Mouse (Mus musculus) embryonic facial prominence, embryonic 11.5 days (tissue): ENCODE data around the gene Vstm5. TPM values are rescaled to one million over a fixed set of nuclear protein-coding genes. Genes with fewer than 3 reads are reported as not detected.

Experiments
- ATAC-seq: fragments of 200-750 bp; cut with Nextera tagmentation; replicated peaks from 2 replicates; pipeline ENCODE4 v1.8.0; 2017; ENCODE audit warnings: low read depth; ENCODE audit not compliant: insufficient number of reproducible peaks, low FRiP score, low TSS enrichment
- DNase-seq: peaks from one replicate; pipeline ENCODE4 v3.0.0-alpha.2; 2015; ENCODE audit warnings: low spot score
- H3K27ac ChIP-seq: fragments of 300-500 bp; sonication (generic); replicated peaks from 2 replicates; pipeline ENCODE4 v1.5.1; 2014; ENCODE audit warnings: mild to moderate bottlenecking, low read depth, low read length, control low read depth
- H3K27me3 ChIP-seq: fragments of 300-500 bp; sonication (generic); 2 replicates; pipeline ENCODE4 v1.6.1; 2014; ENCODE audit warnings: mild to moderate bottlenecking, low read length, moderate library complexity, mixed read lengths; ENCODE audit not compliant: control insufficient read depth, insufficient read depth
- H3K36me3 ChIP-seq: fragments of 300-500 bp; sonication (generic); replicated peaks from 2 replicates; pipeline ENCODE4 v1.6.1; 2014; ENCODE audit warnings: low read depth, mild to moderate bottlenecking, low read length, moderate library complexity, mixed read lengths; ENCODE audit not compliant: control insufficient read depth, insufficient read depth
- H3K4me1 ChIP-seq: fragments of 300-500 bp; sonication (generic); 2 replicates; pipeline ENCODE4 v1.6.1; 2014; ENCODE audit warnings: low read length, mixed read lengths; ENCODE audit not compliant: control insufficient read depth, insufficient read depth
- H3K4me2 ChIP-seq: fragments of 300-500 bp; sonication (generic); 2 replicates; pipeline ENCODE4 v1.6.1; 2014; ENCODE audit warnings: low read depth, mild to moderate bottlenecking, control low read depth, low read length, moderate library complexity
- H3K4me3 ChIP-seq: fragments of 300-500 bp; sonication (generic); 2 replicates; pipeline ENCODE4 v1.5.1; 2014; ENCODE audit warnings: low read depth, low read length, control low read depth
- H3K9ac ChIP-seq: fragments of 300-500 bp; sonication (generic); replicated peaks from 2 replicates; pipeline ENCODE4 v1.6.1; 2014; ENCODE audit warnings: mild to moderate bottlenecking, control low read depth, low read length
- H3K9me3 ChIP-seq: fragments of 300-500 bp; sonication (generic); replicated peaks from 2 replicates; pipeline ENCODE4 v1.6.1; 2016; ENCODE audit warnings: mild to moderate bottlenecking, low read length, inconsistent platforms, mixed read lengths; ENCODE audit not compliant: control insufficient read depth
- WGBS: fragments of 180-500 bp; shearing (Covaris S2); extraction: QIAGEN DNeasy Blood & Tissue Kit; methylation state at CpG from one replicate; pipeline ENCODE4 v1.1.7; 2014; 5-methylcytosine and 5-hydroxymethylcytosine counted together
- polyA plus RNA-seq: library from polyadenylated mRNA; unstranded; fragments of >200 nt; fragmentation: Nextera tagmentation; extraction: Ambion mirVana; gene quantifications from 2 replicates; pipeline ENCODE4 v1.2.1, GENCODE M21; 2014

Vstm5 gene
- polyA plus RNA-seq, 1 experiment from 2014 or later, result 1.7 TPM

- H3K27ac ChIP-seq, result no peak overlapping the region
- ATAC-seq, result no peak
- H3K27me3 ChIP-seq, result no peaks in the 10 kb centered on the region
- WGBS, result 79% methylated on average over 1 of the region's 1 CpGs
- H3K4me1 ChIP-seq, result no peaks in the 10 kb centered on the region; the same call in 1 of the 2 replicates
- H3K4me3 ChIP-seq, result no peak overlapping the region
- H3K9ac ChIP-seq, result no peak overlapping the region
- H3K4me2 ChIP-seq, result no peak overlapping the region
- no peak for DNase-seq
- no peaks in the 10 kb centered on the region for H3K9me3 ChIP-seq
- H3K36me3 ChIP-seq, result no peaks in the 10 kb centered on the region
Observed at GRCm38 (mm10) chr9:15233604-15234003, 5.2 kb upstream of the Vstm5 start.

- Histone ChIP-seq H3K4me3 (no peak overlapping the region), H3K27me3 (no peaks in the 10 kb centered on the region), H3K9ac (no peak overlapping the region), H3K4me2 (no peak overlapping the region), H3K9me3 (no peaks in the 10 kb centered on the region), H3K27ac (no peak overlapping the region), H3K4me1 (peaks cover 3% of the 10 kb centered on the region; the same call in 1 of the 2 replicates), H3K36me3 (no peaks in the 10 kb centered on the region)
- ATAC-seq, result no peak
- WGBS, result 75% methylated on average over 3 of the region's 3 CpGs
- no peak for DNase-seq
Observed at GRCm38 (mm10) chr9:15235986-15236385, 2.9 kb upstream of the Vstm5 start.

- Histone ChIP-seq H3K36me3 (no peaks in the 10 kb centered on the region), H3K4me2 (no peak overlapping the region), H3K9me3 (no peaks in the 10 kb centered on the region), H3K4me1 (peaks cover 3% of the 10 kb centered on the region; the same call in 1 of the 2 replicates), H3K27me3 (no peaks in the 10 kb centered on the region), H3K4me3 (no peak overlapping the region), H3K27ac (no peak overlapping the region), H3K9ac (no peak overlapping the region)
- 42% methylated on average over 14 of the region's 14 CpGs for WGBS
- ATAC-seq (no peak), DNase-seq (no peak)
Observed at GRCm38 (mm10) chr9:15237516-15238296, 1.1 kb upstream of the Vstm5 start.

- H3K9ac ChIP-seq, result peak overlapping the region; percentile 69; the same call in 1 of the 2 replicates
- no peaks in the 10 kb centered on the region for H3K27me3 ChIP-seq
- ATAC-seq, result no peak
- WGBS, result 58% methylated on average over 16 of the region's 16 CpGs
- H3K27ac ChIP-seq, result no peak overlapping the region
- no peaks in the 10 kb centered on the region for H3K9me3 ChIP-seq
- peak overlapping the region; percentile 81 for H3K4me2 ChIP-seq
- H3K4me3 ChIP-seq, result peak overlapping the region; percentile 41
- H3K36me3 ChIP-seq, result no peaks in the 10 kb centered on the region
- peaks cover 3% of the 10 kb centered on the region; the same call in 1 of the 2 replicates for H3K4me1 ChIP-seq
- DNase-seq, result peak; percentile 3
Observed at GRCm38 (mm10) chr9:15238297-15238990, 401 bp upstream of the Vstm5 start.

- Histone ChIP-seq H3K4me3 (no peak overlapping the region), H3K27ac (no peak overlapping the region), H3K4me1 (peaks cover 3% of the 10 kb centered on the region; the same call in 1 of the 2 replicates), H3K27me3 (no peaks in the 10 kb centered on the region), H3K36me3 (no peaks in the 10 kb centered on the region), H3K4me2 (no peak overlapping the region), H3K9me3 (no peaks in the 10 kb centered on the region), H3K9ac (no peak overlapping the region)
- WGBS, result 89% methylated on average over 6 of the region's 6 CpGs
- ATAC-seq (no peak), DNase-seq (no peak)
Observed at GRCm38 (mm10) chr9:15240006-15240405, 1.2 kb downstream of the Vstm5 start.

- H3K27me3 ChIP-seq, result no peaks in the 10 kb centered on the region
- no peak overlapping the region for H3K4me2 ChIP-seq
- H3K4me1 ChIP-seq, result peaks cover 3% of the 10 kb centered on the region; the same call in 1 of the 2 replicates
- H3K4me3 ChIP-seq, result no peak overlapping the region
- 73% methylated on average over 6 of the region's 6 CpGs for WGBS
- ATAC-seq, result no peak
- no peak for DNase-seq
- no peak overlapping the region for H3K27ac ChIP-seq
- H3K9ac ChIP-seq, result no peak overlapping the region
- H3K9me3 ChIP-seq, result no peaks in the 10 kb centered on the region
- H3K36me3 ChIP-seq, result no peaks in the 10 kb centered on the region
Observed at GRCm38 (mm10) chr9:15240863-15241595, 2.2 kb downstream of the Vstm5 start.

GRCm38 (mm10) chr9:15241596-15241939 lies 2.7 kb downstream of the Vstm5 start:
- no peak overlapping the region for H3K27ac ChIP-seq
- peak; percentile 77 for DNase-seq
- no peak overlapping the region for H3K4me3 ChIP-seq
- no peak overlapping the region for H3K4me2 ChIP-seq
- ATAC-seq, result no peak
- H3K4me1 ChIP-seq, result peaks cover 3% of the 10 kb centered on the region; the same call in 1 of the 2 replicates
- no peaks in the 10 kb centered on the region for H3K9me3 ChIP-seq
- H3K9ac ChIP-seq, result no peak overlapping the region
- no peaks in the 10 kb centered on the region for H3K27me3 ChIP-seq
- no peaks in the 10 kb centered on the region for H3K36me3 ChIP-seq
- WGBS, result 48% methylated on average over 9 of the region's 9 CpGs
